Mouse (Mus musculus): ENCODE measurements around the gene Ankrd16. TPM values are rescaled to one million over a fixed set of nuclear protein-coding genes. Genes with fewer than 3 reads are reported as not detected.

The Ankrd16 gene
- polyA plus RNA-seq, 1 experiment from 2014 or later = 20.1 TPM

GRCm38 (mm10) chr2:11765694-11766093, 12.0 kb upstream of the Ankrd16 start:
- Histone ChIP-seq H3K9ac (ENCODE audit: low read length) (no peak overlapping the region), H3K27me3 (ENCODE audit: control insufficient read depth, insufficient read depth, low read length) (no peaks in the 10 kb centered on the region), H3K9me3 (ENCODE audit: control insufficient read depth, low read length) (no peaks in the 10 kb centered on the region), H3K27ac (replicated peaks in 1 of 2; ENCODE audit: control insufficient read depth in 1 of 2, insufficient read depth in 1 of 2, low read depth in 2 of 2, low read length in 2 of 2) (no peak overlapping the region), H3K4me2 (ENCODE audit: low read length) (no peak overlapping the region), H3K4me1 (ENCODE audit: control insufficient read depth in 2 of 2, insufficient read depth in 2 of 2, low read length in 2 of 2) (0 out of 4 replicates have a peak, but pooled peaks cover 0 to 2% of the 10 kb centered on the region in 2 experiments), H3K4me3 (ENCODE audit: control insufficient read depth in 1 of 2, insufficient read depth in 1 of 2, low read depth in 1 of 2, low read length in 2 of 2) (no peak overlapping the region), H3K36me3 (ENCODE audit: control insufficient read depth, insufficient read depth, low read length) (peaks cover 89% of the 10 kb centered on the region)
- 72% methylated on average over 4 of the region's 4 CpGs for WGBS
- no peak for ATAC-seq (ENCODE audit: insufficient number of reproducible peaks, insufficient read depth, low FRiP score, low read depth)

DNA sequence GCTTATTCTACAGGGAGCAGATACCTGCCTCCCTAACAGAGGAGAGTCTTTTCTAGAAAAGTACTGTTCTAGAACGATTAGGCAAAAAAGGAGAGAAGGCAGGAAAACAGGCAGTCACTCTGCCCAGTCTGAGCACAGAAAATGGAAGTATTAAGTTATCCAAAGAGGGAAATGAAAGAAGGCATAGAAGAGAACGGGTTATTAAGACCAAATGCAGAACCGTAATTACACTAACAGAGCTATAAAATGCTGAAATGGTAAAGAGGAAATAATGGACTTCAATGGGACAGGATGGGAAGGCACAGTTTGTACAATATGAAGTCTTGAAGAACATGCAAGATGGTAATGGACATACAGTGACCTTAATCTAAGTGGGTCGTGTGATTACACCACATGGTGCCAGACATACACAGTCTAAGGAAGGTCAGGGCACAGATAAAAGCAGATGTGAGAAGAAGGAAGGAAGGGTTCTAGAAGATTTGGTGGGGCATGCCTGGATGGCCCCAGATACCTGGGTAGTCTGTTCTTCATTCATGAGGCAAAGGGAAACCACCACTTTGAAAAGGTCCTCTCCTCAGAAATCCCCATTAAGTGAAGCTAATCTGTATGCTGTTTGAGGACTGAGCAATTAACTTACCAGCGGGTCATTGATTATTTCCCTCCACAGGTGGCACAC, 11.1 kb upstream of the Ankrd16 start:
- Histone ChIP-seq H3K4me2 (ENCODE audit: low read length) (no peak overlapping the region), H3K9me3 (ENCODE audit: control insufficient read depth, low read length) (no peaks in the 10 kb centered on the region), H3K4me1 (ENCODE audit: control insufficient read depth in 2 of 2, insufficient read depth in 2 of 2, low read length in 2 of 2) (0 out of 4 replicates have a peak, but pooled peaks cover 0 to 2% of the 10 kb centered on the region in 2 experiments), H3K27me3 (ENCODE audit: control insufficient read depth, insufficient read depth, low read length) (no peaks in the 10 kb centered on the region), H3K36me3 (ENCODE audit: control insufficient read depth, insufficient read depth, low read length) (peaks cover 80% of the 10 kb centered on the region), H3K4me3 (ENCODE audit: control insufficient read depth in 1 of 2, insufficient read depth in 1 of 2, low read depth in 1 of 2, low read length in 2 of 2) (no peak overlapping the region), H3K9ac (ENCODE audit: low read length) (no peak overlapping the region), H3K27ac (replicated peaks in 1 of 2; ENCODE audit: control insufficient read depth in 1 of 2, insufficient read depth in 1 of 2, low read depth in 2 of 2, low read length in 2 of 2) (no peak overlapping the region)
- 76% methylated on average over 5 of the region's 5 CpGs for WGBS
- ATAC-seq (ENCODE audit: insufficient number of reproducible peaks, insufficient read depth, low FRiP score, low read depth) = no peak

GRCm38 (mm10) chr2:11767161-11767545, 10.5 kb upstream of the Ankrd16 start:
- peaks cover 75% of the 10 kb centered on the region for H3K36me3 ChIP-seq (ENCODE audit: control insufficient read depth, insufficient read depth, low read length)
- no peak for ATAC-seq (ENCODE audit: insufficient number of reproducible peaks, insufficient read depth, low FRiP score, low read depth)
- H3K27me3 ChIP-seq (ENCODE audit: control insufficient read depth, insufficient read depth, low read length) = no peaks in the 10 kb centered on the region
- no peak overlapping the region for H3K4me2 ChIP-seq (ENCODE audit: low read length)
- H3K9me3 ChIP-seq (ENCODE audit: control insufficient read depth, low read length) = no peaks in the 10 kb centered on the region
- WGBS = 87% methylated on average over 10 of the region's 10 CpGs
- H3K4me3 ChIP-seq (ENCODE audit: control insufficient read depth in 1 of 2, insufficient read depth in 1 of 2, low read depth in 1 of 2, low read length in 2 of 2) = no peak overlapping the region
- no peak overlapping the region for H3K9ac ChIP-seq (ENCODE audit: low read length)
- H3K4me1 ChIP-seq (ENCODE audit: control insufficient read depth in 2 of 2, insufficient read depth in 2 of 2, low read length in 2 of 2) = 0 out of 4 replicates have a peak, but pooled peaks cover 0 to 2% of the 10 kb centered on the region in 2 experiments
- H3K27ac ChIP-seq (replicated peaks in 1 of 2; ENCODE audit: control insufficient read depth in 1 of 2, insufficient read depth in 1 of 2, low read depth in 2 of 2, low read length in 2 of 2) = no peak overlapping the region

DNA sequence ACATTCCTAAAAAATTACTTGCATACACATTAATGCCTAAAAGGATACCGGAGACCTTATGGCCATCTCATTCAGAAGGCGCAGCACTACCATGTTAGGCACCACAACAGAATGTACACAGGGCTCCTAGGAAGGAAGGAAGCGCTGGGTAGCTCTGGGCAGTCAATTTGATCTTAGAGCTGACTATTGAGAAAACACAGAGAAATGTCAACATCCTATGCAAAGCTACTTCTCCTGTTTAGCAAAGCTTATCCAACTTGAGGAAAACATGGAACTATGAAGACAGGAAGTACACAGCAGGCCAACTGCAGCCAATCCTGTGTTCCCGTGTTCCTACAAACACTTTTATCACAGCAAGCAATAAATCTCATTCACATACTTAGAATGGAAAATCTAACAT, 6.0 kb upstream of the Ankrd16 start:
- Histone ChIP-seq H3K4me3 (ENCODE audit: control insufficient read depth in 1 of 2, insufficient read depth in 1 of 2, low read depth in 1 of 2, low read length in 2 of 2) (no peak overlapping the region), H3K4me2 (ENCODE audit: low read length) (no peak overlapping the region), H3K36me3 (ENCODE audit: control insufficient read depth, insufficient read depth, low read length) (peaks cover 29% of the 10 kb centered on the region), H3K27ac (replicated peaks in 1 of 2; ENCODE audit: control insufficient read depth in 1 of 2, insufficient read depth in 1 of 2, low read depth in 2 of 2, low read length in 2 of 2) (0 out of 4 replicates have a peak overlapping the region, but pooled peaks of 1 of the 2 experiments have one; percentile 9), H3K4me1 (ENCODE audit: control insufficient read depth in 2 of 2, insufficient read depth in 2 of 2, low read length in 2 of 2) (peaks cover 2 to 25% of the 10 kb centered on the region in 2 experiments; a peak in 3 of 4 replicates), H3K9me3 (ENCODE audit: control insufficient read depth, low read length) (no peaks in the 10 kb centered on the region), H3K27me3 (ENCODE audit: control insufficient read depth, insufficient read depth, low read length) (no peaks in the 10 kb centered on the region), H3K9ac (ENCODE audit: low read length) (no peak overlapping the region)
- WGBS = 86% methylated on average over 4 of the region's 4 CpGs
- ATAC-seq (ENCODE audit: insufficient number of reproducible peaks, insufficient read depth, low FRiP score, low read depth) = no peak

GRCm38 (mm10) chr2:11772401-11772800, 5.3 kb upstream of the Ankrd16 start:
- no peak overlapping the region for H3K4me2 ChIP-seq (ENCODE audit: low read length)
- ATAC-seq (ENCODE audit: insufficient number of reproducible peaks, insufficient read depth, low FRiP score, low read depth) = no peak
- peaks cover 22% of the 10 kb centered on the region for H3K36me3 ChIP-seq (ENCODE audit: control insufficient read depth, insufficient read depth, low read length)
- 72% methylated on average over 4 of the region's 4 CpGs for WGBS
- H3K27me3 ChIP-seq (ENCODE audit: control insufficient read depth, insufficient read depth, low read length) = no peaks in the 10 kb centered on the region
- H3K4me3 ChIP-seq (ENCODE audit: control insufficient read depth in 1 of 2, insufficient read depth in 1 of 2, low read depth in 1 of 2, low read length in 2 of 2) = no peak overlapping the region
- H3K4me1 ChIP-seq (ENCODE audit: control insufficient read depth in 2 of 2, insufficient read depth in 2 of 2, low read length in 2 of 2) = peaks cover 2 to 25% of the 10 kb centered on the region in 2 experiments; a peak in 3 of 4 replicates
- H3K9me3 ChIP-seq (ENCODE audit: control insufficient read depth, low read length) = no peaks in the 10 kb centered on the region
- no peak overlapping the region for H3K9ac ChIP-seq (ENCODE audit: low read length)
- no peak overlapping the region for H3K27ac ChIP-seq (replicated peaks in 1 of 2; ENCODE audit: control insufficient read depth in 1 of 2, insufficient read depth in 1 of 2, low read depth in 2 of 2, low read length in 2 of 2)

- no peak for ATAC-seq (ENCODE audit: insufficient number of reproducible peaks, insufficient read depth, low FRiP score, low read depth)
- Histone ChIP-seq H3K27ac (replicated peaks in 1 of 2; ENCODE audit: control insufficient read depth in 1 of 2, insufficient read depth in 1 of 2, low read depth in 2 of 2, low read length in 2 of 2) (no peak overlapping the region), H3K36me3 (ENCODE audit: control insufficient read depth, insufficient read depth, low read length) (peaks cover 4% of the 10 kb centered on the region), H3K4me2 (ENCODE audit: low read length) (no peak overlapping the region), H3K9ac (ENCODE audit: low read length) (no peak overlapping the region), H3K27me3 (ENCODE audit: control insufficient read depth, insufficient read depth, low read length) (no peaks in the 10 kb centered on the region), H3K4me3 (ENCODE audit: control insufficient read depth in 1 of 2, insufficient read depth in 1 of 2, low read depth in 1 of 2, low read length in 2 of 2) (no peak overlapping the region), H3K4me1 (ENCODE audit: control insufficient read depth in 2 of 2, insufficient read depth in 2 of 2, low read length in 2 of 2) (peaks cover 3 to 29% of the 10 kb centered on the region in 2 experiments; a peak in 3 of 4 replicates), H3K9me3 (ENCODE audit: control insufficient read depth, low read length) (no peaks in the 10 kb centered on the region)
- WGBS = 86% methylated on average over 10 of the region's 10 CpGs
Observed at GRCm38 (mm10) chr2:11774426-11774825, 3.2 kb upstream of the Ankrd16 start.

GRCm38 (mm10) chr2:11775121-11775520, 2.6 kb upstream of the Ankrd16 start:
- ATAC-seq (ENCODE audit: insufficient number of reproducible peaks, insufficient read depth, low FRiP score, low read depth) = no peak
- Histone ChIP-seq H3K36me3 (ENCODE audit: control insufficient read depth, insufficient read depth, low read length) (peaks cover 7% of the 10 kb centered on the region; the same call in 1 of the 2 replicates), H3K27ac (replicated peaks in 1 of 2; ENCODE audit: control insufficient read depth in 1 of 2, insufficient read depth in 1 of 2, low read depth in 2 of 2, low read length in 2 of 2) (no peak overlapping the region), H3K9me3 (ENCODE audit: control insufficient read depth, low read length) (no peaks in the 10 kb centered on the region), H3K27me3 (ENCODE audit: control insufficient read depth, insufficient read depth, low read length) (no peaks in the 10 kb centered on the region), H3K9ac (ENCODE audit: low read length) (no peak overlapping the region), H3K4me1 (ENCODE audit: control insufficient read depth in 2 of 2, insufficient read depth in 2 of 2, low read length in 2 of 2) (peaks cover 5 to 33% of the 10 kb centered on the region in 2 experiments; a peak in 3 of 4 replicates), H3K4me2 (ENCODE audit: low read length) (no peak overlapping the region), H3K4me3 (ENCODE audit: control insufficient read depth in 1 of 2, insufficient read depth in 1 of 2, low read depth in 1 of 2, low read length in 2 of 2) (no peak overlapping the region)
- 84% methylated on average over 5 of the region's 5 CpGs for WGBS
